In the genomic region with DNA sequence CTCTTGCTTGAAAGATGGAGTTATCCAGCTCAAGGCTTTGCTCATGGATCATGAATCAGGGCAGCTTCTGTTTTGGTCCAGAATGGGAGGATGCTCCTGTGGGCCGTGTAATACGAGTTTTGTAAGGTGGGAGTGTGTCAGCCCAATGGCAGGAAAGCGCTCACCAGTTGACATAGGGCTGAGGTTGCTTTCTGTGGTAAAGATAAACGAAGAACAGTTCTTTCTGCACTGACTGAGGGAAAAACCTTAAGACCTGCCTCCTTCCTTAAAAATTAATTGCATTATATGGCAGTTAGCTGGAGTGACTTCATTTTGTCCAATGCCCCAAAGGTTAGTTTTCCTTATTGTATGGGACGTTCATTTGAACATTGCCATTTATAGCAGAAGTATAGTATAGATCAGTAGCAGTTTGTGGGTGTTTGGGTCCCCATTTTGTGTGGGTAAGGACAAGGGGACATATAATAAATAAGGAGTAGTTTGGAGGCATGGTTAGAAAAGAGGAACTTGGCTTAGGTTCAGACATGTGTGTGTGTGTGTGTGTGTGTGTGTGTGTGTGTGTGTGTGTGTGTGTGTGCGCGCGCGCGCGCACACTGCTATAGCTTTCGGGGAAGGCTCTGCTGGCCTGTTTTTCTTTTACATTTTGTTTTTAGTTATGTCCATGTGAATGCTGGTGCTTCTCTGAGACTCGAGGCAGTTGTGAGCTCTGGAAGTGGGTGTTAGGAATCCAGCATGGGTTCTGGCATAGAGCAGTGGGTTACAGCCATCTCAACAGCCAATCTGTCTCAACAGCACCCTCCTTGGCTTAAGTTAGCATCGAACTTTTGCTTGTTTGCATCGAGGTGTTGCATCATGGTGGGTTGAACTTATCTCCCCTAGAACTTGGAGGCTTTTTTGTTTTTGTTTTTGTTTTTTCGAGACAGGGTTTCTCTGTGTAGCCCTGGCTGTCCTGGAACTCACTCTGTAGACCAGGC, we compare ENCODE assay signal across 14 mouse cellular contexts.
A peak's percentile ranks its signal among the peaks of the same experiment; 100 is the strongest.
DNase-seq lines count a peak whose midpoint lies in the region; ATAC-seq and TF ChIP-seq lines count a peak whose summit lies in the region.
"Had no signal": no experiment of that assay in that cellular context is flagged by ENCODE, and none has a peak within 500 bp of the region (broad histone marks: within the 10 kb centered on the region; RNA-seq: fewer than 3 reads in every experiment).

No protein-coding gene starts in this region.

- H3K4me3 ChIP-seq in forebrain, embryonic 12.5 days (replicated peaks): no peak overlapping the region
- H3K4me3 ChIP-seq in forebrain, embryonic 11.5 days (ENCODE audit: low read depth, low read length): no peak overlapping the region
- peak overlapping the region; percentile 39; the same call in 1 of the 2 replicates for H3K4me3 ChIP-seq in bone marrow macrophage, adult 2 months (ENCODE audit: insufficient read depth, low read length)
- no peak overlapping the region for H3K4me3 ChIP-seq in hindbrain, postnatal 0 days (ENCODE audit: low read length)
- no peak overlapping the region for H3K4me3 ChIP-seq in midbrain, embryonic 16.5 days (ENCODE audit: low read depth, low read length)
- H3K4me3 ChIP-seq: erythroblast, embryonic 14.5 days; left cerebral cortex, adult 2 months had no signal

- intact Hi-C loops in heart, postnatal 36 days (cut with DNase I): no loop called here

- TF ChIP-seq CTCF in bone marrow macrophage, adult 2 months (IDR thresholded peaks at IDR 0.05; ENCODE audit: low read depth, low read length): no peak
- no peak for TF ChIP-seq CTCF in hindbrain, postnatal 0 days (IDR thresholded peaks at IDR 0.05; ENCODE audit: low read depth)

- H3K4me2 ChIP-seq in forebrain, embryonic 12.5 days: no peak overlapping the region
- no peak overlapping the region for H3K4me2 ChIP-seq in forebrain, embryonic 11.5 days (ENCODE audit: low read depth, low read length, severe bottlenecking)
- H3K4me2 ChIP-seq in hindbrain, postnatal 0 days (ENCODE audit: low read depth, low read length): no peak overlapping the region
- no peak overlapping the region for H3K4me2 ChIP-seq in midbrain, embryonic 16.5 days (ENCODE audit: low read length)
- H3K4me2 ChIP-seq: lung, embryonic 14.5 days had no signal

- TF ChIP-seq POLR2A in bone marrow macrophage, adult 2 months (IDR thresholded peaks at IDR 0.05; ENCODE audit: borderline replicate concordance, low read depth, low read length): no peak

- H3K27me3 ChIP-seq in forebrain, embryonic 12.5 days: no peaks in the 10 kb centered on the region
- no peaks in the 10 kb centered on the region for H3K27me3 ChIP-seq in forebrain, embryonic 11.5 days (ENCODE audit: control insufficient read depth, insufficient read depth, low read length)
- no peaks in the 10 kb centered on the region for H3K27me3 ChIP-seq in hindbrain, postnatal 0 days (ENCODE audit: insufficient read depth, low read length)
- H3K27me3 ChIP-seq in midbrain, embryonic 16.5 days (ENCODE audit: control insufficient read depth, insufficient read depth, low read depth, low read length): no peaks in the 10 kb centered on the region

- peak overlapping the region; percentile 68; the same call in 1 of the 2 replicates for H3K27ac ChIP-seq in forebrain, embryonic 12.5 days
- no peak overlapping the region for H3K27ac ChIP-seq in forebrain, embryonic 11.5 days (ENCODE audit: low read depth, low read length)
- peak overlapping the region; percentile 87 for H3K27ac ChIP-seq in bone marrow macrophage, adult 2 months (ENCODE audit: insufficient read depth, low read depth, low read length)
- peak overlapping the region; percentile 54; the same call in 1 of the 2 replicates for H3K27ac ChIP-seq in hindbrain, postnatal 0 days
- H3K27ac ChIP-seq in midbrain, embryonic 16.5 days (ENCODE audit: low read length): peak overlapping the region; percentile 9; the same call in 1 of the 2 replicates
- H3K27ac ChIP-seq: left cerebral cortex, adult 2 months had no signal

- no peak overlapping the region for H3K9ac ChIP-seq in forebrain, embryonic 12.5 days
- no peak overlapping the region for H3K9ac ChIP-seq in forebrain, embryonic 11.5 days (ENCODE audit: low read length)
- no peak overlapping the region for H3K9ac ChIP-seq in hindbrain, postnatal 0 days (replicated peaks; ENCODE audit: low read length)
- no peak overlapping the region for H3K9ac ChIP-seq in midbrain, embryonic 16.5 days (ENCODE audit: low read depth, low read length)
- H3K9ac ChIP-seq: lung, embryonic 14.5 days had no signal

- H3K36me3 ChIP-seq in forebrain, embryonic 12.5 days (replicated peaks): no peaks in the 10 kb centered on the region
- H3K36me3 ChIP-seq in forebrain, embryonic 11.5 days (ENCODE audit: control insufficient read depth, insufficient read depth, low read length): no peaks in the 10 kb centered on the region
- no peaks in the 10 kb centered on the region for H3K36me3 ChIP-seq in hindbrain, postnatal 0 days (ENCODE audit: insufficient read depth, low read length)
- H3K36me3 ChIP-seq in midbrain, embryonic 16.5 days (ENCODE audit: control insufficient read depth, insufficient read depth, low read length): no peaks in the 10 kb centered on the region

- peaks cover 36% of the 10 kb centered on the region for H3K4me1 ChIP-seq in forebrain, embryonic 12.5 days
- H3K4me1 ChIP-seq in forebrain, embryonic 11.5 days (replicated peaks; ENCODE audit: control insufficient read depth, insufficient read depth, low read length): peaks cover 12% of the 10 kb centered on the region
- H3K4me1 ChIP-seq in bone marrow macrophage, adult 2 months (ENCODE audit: control insufficient read depth, insufficient read depth, low read length): peaks cover 62% of the 10 kb centered on the region
- H3K4me1 ChIP-seq in hindbrain, postnatal 0 days (ENCODE audit: insufficient read depth, low read length): peaks cover 17% of the 10 kb centered on the region
- peaks cover 19% of the 10 kb centered on the region for H3K4me1 ChIP-seq in midbrain, embryonic 16.5 days (ENCODE audit: control insufficient read depth, insufficient read depth, low read length)

- no peaks in the 10 kb centered on the region for H3K9me3 ChIP-seq in forebrain, embryonic 12.5 days
- H3K9me3 ChIP-seq in forebrain, embryonic 11.5 days (ENCODE audit: control insufficient read depth, low read length): no peaks in the 10 kb centered on the region
- no peaks in the 10 kb centered on the region for H3K9me3 ChIP-seq in hindbrain, postnatal 0 days (ENCODE audit: low read length)
- H3K9me3 ChIP-seq in midbrain, embryonic 16.5 days (replicated peaks; ENCODE audit: control insufficient read depth, low read length, poor library complexity, severe bottlenecking): no peaks in the 10 kb centered on the region

- DNase-seq in forebrain, embryonic 11.5 days (ENCODE audit: low spot score): no peak
- no peak for DNase-seq in hindbrain, postnatal 0 days (ENCODE audit: low spot score)
- no peak for DNase-seq in ovary, postnatal 10 days (ENCODE audit: low spot score)
- DNase-seq in heart, postnatal 36 days: no peak
- no peak for DNase-seq in adrenal gland, adult 18-20 months (ENCODE audit: low spot score in 2 of 2)
- DNase-seq: gastrocnemius, postnatal 36 days; kidney, adult 11 months; liver; lung, embryonic 14.5 days had no signal

- 89% methylated on average over 16 of the region's 16 CpGs for WGBS in forebrain, embryonic 12.5 days
- WGBS in forebrain, embryonic 11.5 days: 89% methylated on average over 16 of the region's 16 CpGs
- 89% methylated on average over 16 of the region's 16 CpGs for WGBS in hindbrain, postnatal 0 days
- WGBS in midbrain, embryonic 16.5 days: 80% methylated on average over 15 of the region's 16 CpGs

- no peak for ATAC-seq in forebrain, embryonic 12.5 days (ENCODE audit: low FRiP score)
- ATAC-seq in forebrain, embryonic 11.5 days (replicated peaks; ENCODE audit: low FRiP score): no peak
- ATAC-seq in hindbrain, postnatal 0 days: no peak
- ATAC-seq in midbrain, embryonic 16.5 days: no peak
